Mouse (Mus musculus): ENCODE results near the gene Ddb2.

Gene Ddb2

GRCm38 (mm10) chr2:91187431-91187830 is 49.4 kb downstream of the Ddb2 start:
- DNase-seq (ENCODE audit: low read depth, low spot score), result no peak

GRCm38 (mm10) chr2:91186208-91186607 is 50.6 kb downstream of the Ddb2 start:
- no peak for DNase-seq (ENCODE audit: low read depth, low spot score)

GRCm38 (mm10) chr2:91183711-91184405 is 52.9 kb downstream of the Ddb2 start, which contains the start of gene Madd:
Gene Madd (minus strand): TSS chr2:91183837.
- peak; percentile 54 for DNase-seq (ENCODE audit: low read depth, low spot score)

GRCm38 (mm10) chr2:91183148-91183513 is 53.7 kb downstream of the Ddb2 start:
- DNase-seq (ENCODE audit: low read depth, low spot score), result peak; percentile 82

GRCm38 (mm10) chr2:91182405-91183147 is 54.2 kb downstream of the Ddb2 start:
- DNase-seq (ENCODE audit: low read depth, low spot score), result no peak

- no peak for DNase-seq (ENCODE audit: low read depth, low spot score)
These were observed 54.8 kb downstream of the Ddb2 start for GRCm38 (mm10) chr2:91182016-91182404.

- no peak for DNase-seq (ENCODE audit: low read depth, low spot score)
These were observed 56.1 kb downstream of the Ddb2 start for GRCm38 (mm10) chr2:91180706-91181105.

GRCm38 (mm10) chr2:91179825-91180224 is 57.0 kb downstream of the Ddb2 start:
- no peak for DNase-seq (ENCODE audit: low read depth, low spot score)

- DNase-seq (ENCODE audit: low read depth, low spot score), result no peak
These were observed 60.5 kb downstream of the Ddb2 start for GRCm38 (mm10) chr2:91176234-91176633.

GRCm38 (mm10) chr2:91175490-91175889 is 61.3 kb downstream of the Ddb2 start:
- no peak for DNase-seq (ENCODE audit: low read depth, low spot score)

- no peak for DNase-seq (ENCODE audit: low read depth, low spot score)
These were observed 67.0 kb downstream of the Ddb2 start for GRCm38 (mm10) chr2:91169587-91170322.

- no peak for DNase-seq (ENCODE audit: low read depth, low spot score)
These were observed 69.2 kb downstream of the Ddb2 start for GRCm38 (mm10) chr2:91167629-91168028.

GRCm38 (mm10) chr2:91164991-91165390 is 71.8 kb downstream of the Ddb2 start:
- DNase-seq (ENCODE audit: low read depth, low spot score), result no peak

GRCm38 (mm10) chr2:91163532-91163931 is 73.2 kb downstream of the Ddb2 start:
- no peak for DNase-seq (ENCODE audit: low read depth, low spot score)

- DNase-seq (ENCODE audit: low read depth, low spot score), result no peak
These were observed 73.8 kb downstream of the Ddb2 start for GRCm38 (mm10) chr2:91162952-91163351.

All from skeletal muscle tissue, adult 2 months (tissue).